Mouse (Mus musculus) cerebellum, adult 2 months (tissue): ENCODE measurements around the gene Pecam1.

Source experiments
- CTCF ChIP-seq: fragments of 200-500 bp; IDR thresholded peaks from 2 replicates; pipeline ENCODE4 v1.5.1; 2011; ENCODE audit warnings: low read depth, mild to moderate bottlenecking, control low read depth, low read length, moderate library complexity, borderline replicate concordance; ENCODE audit not compliant: insufficient read depth
- POLR2A ChIP-seq: fragments of 200-500 bp; IDR thresholded peaks from 2 replicates; pipeline ENCODE4 v1.6.1; 2011; ENCODE audit warnings: low read length, control low read depth, borderline replicate concordance; ENCODE audit not compliant: insufficient read depth

GRCm38 (mm10) chr11:106615561-106615960, 134.9 kb downstream of the Pecam1 start:
- TF ChIP-seq CTCF: no peak
- TF ChIP-seq POLR2A: no peak
